Mouse (Mus musculus) neural tube, embryonic 13.5 days (tissue): Measurements from ENCODE around the gene Arpc4. TPM values are rescaled to one million over a fixed set of nuclear protein-coding genes. Genes with fewer than 3 reads are reported as not detected.

Experiments used
- ATAC-seq: fragments of 200-750 bp; cut with Nextera tagmentation; 2 replicates; pipeline ENCODE4 v1.8.0; 2017; ENCODE audit warnings: low read depth, mild to moderate bottlenecking, moderate TSS enrichment, moderate library complexity
- H3K27ac ChIP-seq: fragments of 300-500 bp; sonication (generic); replicated peaks from 2 replicates; pipeline ENCODE4 v1.5.1; 2015; ENCODE audit warnings: moderate library complexity, mild to moderate bottlenecking, inconsistent platforms
- H3K27me3 ChIP-seq: fragments of 300-500 bp; sonication (generic); 2 replicates; pipeline ENCODE4 v1.6.1; 2015; ENCODE audit warnings: mild to moderate bottlenecking, inconsistent platforms
- H3K36me3 ChIP-seq: fragments of 300-500 bp; sonication (generic); 2 replicates; pipeline ENCODE4 v1.6.1; 2015; ENCODE audit warnings: mild to moderate bottlenecking, inconsistent platforms
- H3K4me1 ChIP-seq: fragments of 300-500 bp; sonication (generic); replicated peaks from 2 replicates; pipeline ENCODE4 v1.6.1; 2015; ENCODE audit warnings: inconsistent platforms
- H3K4me2 ChIP-seq: fragments of 300-500 bp; sonication (generic); 2 replicates; pipeline ENCODE4 v1.6.1; 2015; ENCODE audit warnings: inconsistent platforms, mild to moderate bottlenecking, moderate library complexity
- H3K4me3 ChIP-seq: fragments of 300-500 bp; sonication (generic); 2 replicates; pipeline ENCODE4 v1.5.1; 2015; ENCODE audit warnings: mild to moderate bottlenecking, inconsistent platforms
- H3K9ac ChIP-seq: fragments of 300-500 bp; sonication (generic); 2 replicates; pipeline ENCODE4 v1.6.1; 2015; ENCODE audit warnings: moderate library complexity, mild to moderate bottlenecking, inconsistent platforms
- H3K9me3 ChIP-seq: fragments of 300-500 bp; sonication (generic); 2 replicates; pipeline ENCODE4 v1.6.1; 2016; ENCODE audit warnings: inconsistent platforms
- WGBS: fragments of 180-500 bp; shearing (Covaris S2); methylation state at CpG from one replicate; pipeline ENCODE4 v1.1.7; 2015; 5-methylcytosine and 5-hydroxymethylcytosine counted together
- microRNA-seq: library from miRNA; unstranded; fragments of <30 nt; microRNA quantifications from one replicate; pipeline ENCODE4, GENCODE M21; 2016
- polyA plus RNA-seq: library from polyadenylated mRNA; unstranded; fragments of >200 nt; fragmentation: Nextera tagmentation; extraction: Ambion mirVana; gene quantifications from 2 replicates; pipeline ENCODE4 v1.2.1, GENCODE M21; 2015

The Arpc4 gene
- polyA plus RNA-seq, 1 experiment from 2014 or later = 421 TPM

- WGBS = 72% methylated on average over 9 of the region's 9 CpGs
- H3K36me3 ChIP-seq = no peaks in the 10 kb centered on the region
- ATAC-seq = no peak
Observed at GRCm38 (mm10) chr6:113435664-113436205, 57.8 kb downstream of the Arpc4 start, which contains the start of gene Cidec. Gene Cidec (minus strand): TSS chr6:113435760.

GRCm38 (mm10) chr6:113437135-113437534, 59.2 kb downstream of the Arpc4 start:
- Histone ChIP-seq H3K27me3 (no peaks in the 10 kb centered on the region), H3K4me3 (no peak overlapping the region), H3K4me1 (0 out of 2 replicates have a peak, but pooled peaks cover 3% of the 10 kb centered on the region), H3K9me3 (no peaks in the 10 kb centered on the region), H3K27ac (no peak overlapping the region), H3K4me2 (no peak overlapping the region), H3K9ac (no peak overlapping the region), H3K36me3 (no peaks in the 10 kb centered on the region)
- 79% methylated on average over 12 of the region's 12 CpGs for WGBS
- no peak for ATAC-seq

More at GRCm38 (mm10) chr6:113435664-113436205, 57.8 kb downstream of the Arpc4 start, which contains the start of gene Cidec:
- no peak within 1 kb of the TSS for H3K27ac ChIP-seq
- H3K9ac ChIP-seq = no peak within 1 kb of the TSS
- H3K27me3 ChIP-seq = no peaks in the 10 kb centered on the region
- no peak within 1 kb of the TSS for H3K4me3 ChIP-seq
- no peaks in the 10 kb centered on the region for H3K9me3 ChIP-seq
- H3K4me2 ChIP-seq = no peak within 1 kb of the TSS
- no peaks in the 10 kb centered on the region for H3K4me1 ChIP-seq

GRCm38 (mm10) chr6:113438721-113439430, 61.0 kb downstream of the Arpc4 start:
- Histone ChIP-seq H3K4me2 (no peak overlapping the region), H3K36me3 (no peaks in the 10 kb centered on the region), H3K4me1 (peaks cover 13% of the 10 kb centered on the region), H3K9ac (no peak overlapping the region), H3K9me3 (no peaks in the 10 kb centered on the region), H3K27me3 (no peaks in the 10 kb centered on the region), H3K27ac (no peak overlapping the region), H3K4me3 (no peak overlapping the region)
- ATAC-seq = no peak
- WGBS = 62% methylated on average over 12 of the region's 12 CpGs

Small RNA genes within 50 kb of the gene (microRNA-seq; reads per million reads assigned to microRNA genes)
- gene Gm24387 = not detected

Other genes starting within 250 kb of the Arpc4 start
- gene Lhfpl4, start 182.7 kb upstream of the Arpc4 start, polyA plus RNA-seq = 47.1 and 49.3 TPM in 2 replicates
- 36.8 and 37.0 TPM in 2 replicates for gene Mtmr14, start 140.3 kb upstream of the Arpc4 start, polyA plus RNA-seq
- gene Cpne9, start 95.8 kb upstream of the Arpc4 start, polyA plus RNA-seq = 0.31 and 0.58 TPM in 2 replicates
- gene Brpf1, start 71.0 kb upstream of the Arpc4 start, polyA plus RNA-seq = 16.7 and 16.8 TPM in 2 replicates
- 9.0 and 10.2 TPM in 2 replicates for gene Ogg1, start 51.1 kb upstream of the Arpc4 start, polyA plus RNA-seq
- 76.4 and 78.0 TPM in 2 replicates for gene Camk1, start 34.1 kb upstream of the Arpc4 start, polyA plus RNA-seq
- 63.8 and 64.5 TPM in 2 replicates for gene Tada3, start 232 bp upstream of the Arpc4 start, polyA plus RNA-seq
- gene Ttll3, start 11.1 kb downstream of the Arpc4 start, polyA plus RNA-seq = 9.9 and 11.3 TPM in 2 replicates
- gene Rpusd3, start 41.2 kb downstream of the Arpc4 start, polyA plus RNA-seq = 19.2 and 19.7 TPM in 2 replicates
- not detected in 2 replicates for gene Cidec, start 57.6 kb downstream of the Arpc4 start, polyA plus RNA-seq
- 91.8 and 95.8 TPM in 2 replicates for gene Jagn1, start 64.5 kb downstream of the Arpc4 start, polyA plus RNA-seq
- 0.37 and 0.38 TPM in 2 replicates for gene Il17re, start 80.4 kb downstream of the Arpc4 start, polyA plus RNA-seq
- 2.1 and 2.9 TPM in 2 replicates for gene Il17rc, start 93.3 kb downstream of the Arpc4 start, polyA plus RNA-seq
- gene Creld1, start 105.2 kb downstream of the Arpc4 start, polyA plus RNA-seq = 78.9 and 79.0 TPM in 2 replicates
- gene Prrt3, start 123.8 kb downstream of the Arpc4 start, polyA plus RNA-seq = 5.2 and 5.6 TPM in 2 replicates
- gene Emc3, start 153.5 kb downstream of the Arpc4 start, polyA plus RNA-seq = 103 and 108 TPM in 2 replicates
- 1.8 and 2.1 TPM in 2 replicates for gene Fancd2, start 153.6 kb downstream of the Arpc4 start, polyA plus RNA-seq
- 0.18 TPM in 1 of 2 replicates, not detected in the other for gene Fancd2os, start 222.6 kb downstream of the Arpc4 start, polyA plus RNA-seq
- 241 and 242 TPM in 2 replicates for gene Brk1, start 226.7 kb downstream of the Arpc4 start, polyA plus RNA-seq
- gene Vhl, start 245.8 kb downstream of the Arpc4 start, polyA plus RNA-seq = 65.9 and 66.8 TPM in 2 replicates